Mouse (Mus musculus) splenic B cell, adult 2 months (primary cell): ENCODE data around the gene Kif1c.
A peak's percentile ranks its signal among the peaks of the same experiment; 100 is the strongest.

ENCODE experiments used
- DNase-seq: peaks from one replicate; pipeline ENCODE4 v3.0.0-alpha.2; 2011; ENCODE audit warnings: low read depth, low spot score
- H3K27me3 ChIP-seq: 2 replicates; pipeline ENCODE4 v1.6.1; 2012; ENCODE audit warnings: mild to moderate bottlenecking, low read length, moderate library complexity, mixed read lengths; ENCODE audit not compliant: control insufficient read depth, poor library complexity, insufficient read depth, severe bottlenecking
- H3K36me3 ChIP-seq: 2 replicates; pipeline ENCODE4 v1.6.1; 2012; ENCODE audit warnings: mild to moderate bottlenecking, low read length, moderate library complexity, mixed read lengths; ENCODE audit not compliant: control insufficient read depth, poor library complexity, insufficient read depth, severe bottlenecking

The Kif1c gene

DNA sequence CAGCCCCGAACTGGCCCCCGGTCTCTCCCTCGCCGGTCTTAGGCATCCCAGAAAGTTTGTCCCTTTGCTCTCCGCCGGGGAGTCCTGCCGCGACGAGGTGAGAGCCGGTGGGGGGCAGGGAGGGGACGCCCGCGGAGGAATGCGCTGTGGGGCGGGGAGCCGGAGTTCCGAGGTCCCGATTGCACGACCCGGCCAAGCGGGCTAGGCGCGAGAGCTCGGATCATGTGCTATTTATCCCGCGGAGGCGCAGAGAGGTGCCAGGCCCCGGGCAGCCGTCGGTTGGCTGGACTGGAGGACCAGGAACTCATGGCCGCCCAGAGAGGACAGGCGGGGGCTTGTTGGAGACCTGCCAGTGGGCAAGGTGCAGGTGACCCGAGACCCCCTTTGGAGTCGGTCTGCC, 265 bp downstream of the Kif1c start:
- peaks cover 5% of the 10 kb centered on the region; the same call in 1 of the 2 replicates for H3K36me3 ChIP-seq
- DNase-seq, result peak; percentile 53

DNA sequence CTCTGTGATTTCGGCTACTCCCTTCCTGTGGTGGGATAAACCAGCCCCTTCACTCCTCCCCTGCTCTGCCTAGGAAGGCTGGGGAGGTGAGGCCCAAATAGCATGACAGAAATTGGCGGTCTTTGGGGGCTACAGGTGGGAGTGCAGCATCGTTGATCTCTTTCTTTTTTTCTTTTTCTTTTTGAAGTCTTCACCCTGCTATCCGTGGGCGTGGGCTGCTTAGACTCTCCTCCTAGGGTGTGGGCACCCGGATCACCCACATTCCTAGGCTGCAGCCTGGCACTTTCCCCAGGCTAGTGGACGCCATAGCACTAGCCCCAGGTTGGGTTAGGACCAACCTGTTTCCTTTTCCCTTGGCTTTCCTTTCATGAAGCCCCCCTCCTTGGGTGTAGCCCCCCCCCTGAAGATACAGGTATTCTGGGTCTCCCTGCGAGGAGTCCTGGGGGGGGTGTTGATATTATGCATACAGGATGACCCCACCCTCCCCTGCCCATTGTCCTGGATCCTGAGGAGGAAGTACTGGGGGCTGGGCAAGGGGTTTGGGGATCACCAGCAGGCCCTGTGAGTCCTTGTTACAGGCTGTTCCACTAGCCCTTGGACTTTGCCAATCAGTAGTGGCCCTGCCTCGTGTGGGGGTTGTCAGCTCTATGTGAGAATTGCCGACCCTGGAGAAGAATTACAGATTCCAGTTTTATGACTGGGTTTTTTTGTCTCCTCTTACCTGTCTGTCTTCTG, 1.0 kb downstream of the Kif1c start:
- peaks cover 5% of the 10 kb centered on the region; the same call in 1 of the 2 replicates for H3K36me3 ChIP-seq

More for the DNA sequence above, 265 bp downstream of the Kif1c start:
- H3K27me3 ChIP-seq, result no peaks in the 10 kb centered on the region

DNA sequence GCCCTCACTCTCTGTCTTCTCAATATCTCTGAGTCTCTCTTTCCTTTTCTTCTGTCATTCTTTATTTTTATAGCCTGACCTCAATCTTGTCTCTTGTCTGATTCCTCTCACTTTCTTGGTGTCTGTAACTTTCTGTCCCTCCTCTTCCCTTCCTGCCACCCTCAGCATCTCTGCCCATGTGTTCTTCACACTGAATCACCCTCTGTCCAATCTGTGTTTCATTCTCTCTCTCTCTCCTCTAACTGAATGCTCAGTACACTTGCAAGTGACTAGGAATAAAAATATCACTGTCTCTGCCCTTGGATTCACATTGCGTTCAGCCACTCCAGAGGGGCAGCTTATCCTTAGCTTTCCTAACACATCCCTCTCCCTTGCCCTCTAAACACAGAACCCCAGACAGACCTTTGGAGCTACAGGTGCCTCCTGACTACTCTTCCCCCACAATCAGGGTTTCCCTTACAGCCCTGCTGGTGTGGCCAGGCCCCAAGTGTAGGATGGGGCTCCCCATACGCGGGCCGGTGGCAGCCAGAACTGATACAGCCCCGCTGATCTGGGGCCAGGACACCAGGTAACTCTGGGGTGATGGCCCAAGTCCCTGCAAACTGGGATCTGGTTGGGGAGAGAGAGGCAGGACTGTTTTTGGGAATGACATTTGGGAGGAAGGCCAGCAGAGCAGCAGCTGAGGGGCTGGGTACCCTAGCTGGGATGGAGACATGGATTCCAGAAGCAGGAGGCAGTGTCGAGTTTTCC, 1.8 kb downstream of the Kif1c start:
- DNase-seq, result no peak
- Histone ChIP-seq H3K27me3 (no peaks in the 10 kb centered on the region), H3K36me3 (peaks cover 7% of the 10 kb centered on the region; the same call in 1 of the 2 replicates)

More for the DNA sequence above, 1.0 kb downstream of the Kif1c start:
- no peak for DNase-seq
- H3K27me3 ChIP-seq, result no peaks in the 10 kb centered on the region

DNA sequence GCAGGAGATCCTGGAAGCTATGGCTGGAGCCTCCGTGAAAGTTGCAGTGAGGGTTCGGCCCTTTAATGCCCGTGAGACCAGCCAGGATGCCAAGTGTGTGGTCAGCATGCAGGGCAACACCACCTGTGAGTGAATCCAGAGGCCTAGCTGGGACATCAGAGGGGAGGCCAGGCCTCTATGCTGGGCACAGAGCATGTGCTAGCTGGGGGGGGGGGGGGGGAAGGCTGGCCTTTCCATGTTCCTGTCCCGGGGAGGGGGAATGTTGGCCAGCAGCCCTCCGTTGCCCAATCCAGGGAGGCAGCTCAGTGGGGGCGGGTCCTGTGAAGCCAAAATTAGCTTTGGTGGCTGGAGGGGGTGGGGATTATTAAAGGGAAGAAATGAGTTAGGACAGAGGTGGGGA, 2.4 kb downstream of the Kif1c start:
- Histone ChIP-seq H3K36me3 (peaks cover 9% of the 10 kb centered on the region; the same call in 1 of the 2 replicates), H3K27me3 (no peaks in the 10 kb centered on the region)
- DNase-seq, result no peak

DNA sequence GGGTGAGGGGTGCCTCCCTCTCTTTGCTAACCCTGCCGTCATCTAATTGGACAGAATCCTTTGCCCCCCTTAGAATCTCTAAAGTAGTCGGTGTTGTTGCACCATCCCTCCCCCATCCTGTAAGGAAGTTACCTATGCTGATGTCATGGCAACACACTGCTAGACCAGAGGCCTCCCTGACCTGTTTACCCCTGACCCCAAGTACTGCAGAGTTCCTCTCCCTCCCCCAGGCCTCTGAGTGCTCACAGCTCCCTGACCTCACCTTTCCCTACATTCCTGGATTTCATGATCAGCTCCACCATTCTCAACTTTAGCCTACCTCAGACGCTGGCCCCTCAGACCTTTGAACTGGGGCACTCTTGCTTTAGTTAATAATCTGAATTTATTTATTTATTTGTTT, 5.8 kb downstream of the Kif1c start:
- H3K36me3 ChIP-seq, result peaks cover 14% of the 10 kb centered on the region
- no peak for DNase-seq
- no peaks in the 10 kb centered on the region for H3K27me3 ChIP-seq

DNA sequence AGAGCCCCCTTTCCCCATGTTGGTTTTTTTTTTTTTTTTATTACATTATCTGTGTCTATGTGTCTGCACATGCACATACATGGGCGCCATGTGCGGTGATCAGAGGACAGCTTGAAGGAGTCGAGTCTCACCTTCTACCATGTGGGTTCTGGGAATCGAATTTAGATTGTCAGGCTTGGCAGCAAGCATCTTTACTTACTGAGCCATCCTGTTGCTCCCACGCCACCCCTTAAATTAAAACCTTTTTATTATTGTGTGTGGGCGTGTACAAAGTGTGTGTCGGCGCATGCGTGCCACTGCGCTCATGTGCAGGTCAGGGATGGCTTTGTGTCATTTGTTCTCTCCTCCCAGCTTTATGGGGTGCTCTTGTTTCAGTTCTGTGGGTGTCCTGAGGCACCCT, 10.7 kb downstream of the Kif1c start:
- DNase-seq, result no peak
- peaks cover 12% of the 10 kb centered on the region for H3K36me3 ChIP-seq

DNA sequence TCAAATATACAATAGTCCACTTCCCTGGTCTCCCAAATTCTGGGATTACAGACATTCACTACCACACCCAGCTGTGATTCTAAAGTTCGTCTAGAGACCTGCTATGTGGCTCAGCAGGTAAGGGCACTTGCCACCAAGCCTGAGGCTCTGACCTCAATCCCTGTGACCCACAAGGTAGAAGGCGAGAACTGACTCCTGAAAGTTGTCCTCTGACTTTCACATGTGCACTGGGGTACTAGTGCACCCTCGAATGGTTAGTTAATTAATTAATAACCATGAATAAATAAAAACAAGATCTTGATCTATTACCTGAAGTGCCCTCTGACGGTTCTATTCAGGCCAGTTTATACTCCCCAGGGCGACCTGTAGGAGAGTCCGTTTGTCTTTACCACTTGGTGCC, 12.9 kb downstream of the Kif1c start:
- no peak for DNase-seq
- H3K27me3 ChIP-seq, result no peaks in the 10 kb centered on the region
- peaks cover 13% of the 10 kb centered on the region for H3K36me3 ChIP-seq

More for the DNA sequence above, 10.7 kb downstream of the Kif1c start:
- H3K27me3 ChIP-seq, result no peaks in the 10 kb centered on the region

DNA sequence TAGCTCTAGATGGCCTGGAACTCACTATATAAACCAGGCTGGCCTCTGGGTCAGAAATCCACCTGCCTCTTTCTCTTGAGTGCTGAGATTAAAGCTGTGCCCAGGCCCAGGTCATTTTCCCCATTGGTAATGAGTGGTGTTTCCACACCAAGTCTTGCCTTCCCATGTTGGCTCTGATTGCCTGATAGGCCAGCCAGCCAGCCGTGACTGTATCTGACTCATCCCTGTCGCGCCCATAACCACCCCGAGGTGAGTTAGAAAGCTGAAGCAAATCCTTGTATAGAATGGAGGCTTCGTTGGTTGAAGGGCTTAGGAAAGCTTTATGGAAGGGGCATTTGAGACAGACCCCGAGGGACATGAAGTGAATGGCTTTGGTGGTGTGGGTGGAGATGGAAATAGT, 15.5 kb downstream of the Kif1c start:
- peaks cover 11% of the 10 kb centered on the region; the same call in 1 of the 2 replicates for H3K36me3 ChIP-seq
- H3K27me3 ChIP-seq, result no peaks in the 10 kb centered on the region
- DNase-seq, result no peak

DNA sequence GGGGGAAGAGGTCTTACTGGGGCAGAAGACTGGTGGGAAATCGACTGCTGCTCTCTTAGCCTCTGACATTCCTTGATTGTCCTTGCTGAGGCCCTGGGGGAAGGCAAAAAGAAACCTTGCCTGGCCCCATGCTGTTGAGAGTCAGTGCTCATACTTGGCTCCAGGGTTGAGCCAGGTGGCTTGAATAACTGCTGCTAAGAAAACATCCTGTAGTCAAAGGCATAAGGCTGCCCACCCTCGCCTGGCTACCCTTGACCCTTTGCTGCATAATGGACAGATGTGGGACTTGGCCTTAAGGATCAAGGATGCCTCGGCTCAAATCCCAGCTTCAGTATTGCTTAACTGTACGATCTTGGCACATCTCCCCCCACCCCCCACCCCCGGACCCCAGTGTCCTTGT, 18.1 kb downstream of the Kif1c start:
- no peak for DNase-seq
- H3K36me3 ChIP-seq, result peaks cover 7% of the 10 kb centered on the region; the same call in 1 of the 2 replicates
- no peaks in the 10 kb centered on the region for H3K27me3 ChIP-seq

DNA sequence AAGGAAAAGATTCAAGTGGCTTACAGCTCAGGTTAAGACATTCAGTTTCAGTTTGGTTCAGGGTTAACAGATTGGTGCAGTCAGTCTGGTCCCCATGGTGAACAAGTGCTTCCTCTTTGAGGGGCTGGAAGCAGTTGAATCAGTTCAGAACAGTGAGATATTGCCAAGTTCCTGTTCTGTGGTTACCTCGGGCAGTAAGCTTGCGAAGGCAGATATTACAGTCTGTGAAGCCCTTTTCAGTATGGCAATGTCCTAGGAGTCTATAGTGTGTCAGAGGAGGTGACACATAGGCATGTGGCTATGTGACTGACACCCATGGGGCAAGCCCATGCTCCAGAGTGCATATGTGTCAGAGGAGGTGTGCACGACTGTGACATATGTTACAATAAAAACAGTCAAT, 20.2 kb downstream of the Kif1c start:
- H3K27me3 ChIP-seq, result no peaks in the 10 kb centered on the region
- DNase-seq, result peak; percentile 62
- peaks cover 7% of the 10 kb centered on the region; the same call in 1 of the 2 replicates for H3K36me3 ChIP-seq

DNA sequence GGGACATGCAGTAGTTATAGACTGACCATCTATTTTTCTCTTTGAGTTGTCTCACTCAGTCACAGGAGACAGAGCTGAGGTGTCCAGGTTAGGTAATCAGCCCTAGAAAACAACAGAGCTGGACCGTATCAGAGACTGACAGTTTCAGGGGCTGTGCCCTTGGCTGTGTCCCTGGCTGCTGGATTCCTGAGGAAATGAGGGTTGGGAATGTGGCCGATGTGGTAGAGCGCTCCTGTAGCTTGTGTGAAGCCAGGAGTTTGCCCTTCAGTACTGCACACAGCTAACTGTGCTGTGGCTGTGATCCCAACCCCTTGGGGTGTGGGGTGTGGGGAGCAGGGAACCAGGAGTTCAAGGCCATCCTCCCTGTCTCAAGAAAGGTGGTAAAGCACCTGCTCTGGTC, 20.7 kb downstream of the Kif1c start:
- DNase-seq, result no peak
- H3K36me3 ChIP-seq, result peaks cover 10% of the 10 kb centered on the region; the same call in 1 of the 2 replicates
- H3K27me3 ChIP-seq, result no peaks in the 10 kb centered on the region

DNA sequence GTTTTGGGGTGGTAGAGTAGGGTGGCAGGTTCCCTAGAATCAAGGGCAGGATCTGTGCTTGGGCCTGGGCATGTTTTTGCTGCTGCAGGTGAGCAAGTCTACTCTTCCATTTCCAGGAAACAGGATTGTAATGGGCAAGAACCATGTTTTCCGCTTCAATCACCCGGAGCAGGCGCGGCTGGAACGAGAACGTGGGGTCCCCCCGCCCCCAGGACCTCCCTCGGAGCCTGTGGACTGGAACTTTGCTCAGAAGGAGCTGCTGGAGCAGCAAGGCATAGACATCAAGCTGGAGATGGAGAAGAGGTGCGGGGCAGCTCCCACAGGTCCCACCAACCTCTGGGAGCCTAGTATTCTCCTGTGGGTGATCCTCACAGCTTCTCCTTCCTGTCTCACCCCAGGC, 24.4 kb downstream of the Kif1c start:
- DNase-seq, result no peak
- peaks cover 13% of the 10 kb centered on the region for H3K36me3 ChIP-seq
- no peaks in the 10 kb centered on the region for H3K27me3 ChIP-seq

DNA sequence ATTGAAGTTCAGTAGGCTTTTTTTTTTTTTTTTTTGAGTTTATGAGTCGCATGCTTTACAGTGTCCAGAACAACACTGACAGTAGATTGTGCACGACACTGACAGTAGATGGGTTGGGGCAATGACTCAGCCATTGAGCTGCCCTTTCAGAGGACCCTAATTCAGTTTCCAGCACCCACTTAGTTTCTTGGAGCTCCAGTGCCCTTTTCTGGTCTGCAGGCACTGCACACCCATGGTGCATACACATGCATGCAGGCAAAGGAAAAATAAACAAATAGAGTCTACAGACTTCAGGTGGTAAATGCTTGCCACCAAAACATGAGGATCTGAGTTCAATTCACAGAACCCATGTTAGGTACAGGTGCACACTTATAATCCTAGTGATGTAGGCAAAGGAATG, 26.2 kb downstream of the Kif1c start:
- Histone ChIP-seq H3K36me3 (peaks cover 13% of the 10 kb centered on the region), H3K27me3 (no peaks in the 10 kb centered on the region)
- DNase-seq, result no peak

DNA sequence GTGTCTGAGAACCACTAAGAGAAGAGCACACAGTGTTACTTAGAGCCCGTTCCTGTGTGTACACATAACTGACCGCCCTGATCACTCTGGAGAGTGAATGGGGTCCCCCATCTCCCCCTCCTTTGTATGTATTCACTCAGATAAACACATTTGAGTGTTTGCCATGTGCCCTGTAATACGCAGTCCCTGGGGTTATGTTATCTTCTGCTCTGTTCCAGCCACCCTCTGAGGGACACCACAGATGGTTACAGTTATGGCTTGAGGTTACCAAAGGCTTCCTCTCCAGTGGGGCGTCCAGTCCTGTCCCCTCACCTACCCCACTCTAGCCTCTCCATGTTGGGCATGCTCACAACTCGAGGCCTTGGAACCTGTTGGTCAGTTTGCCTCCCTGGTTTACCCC, 27.0 kb downstream of the Kif1c start:
- Histone ChIP-seq H3K27me3 (no peaks in the 10 kb centered on the region), H3K36me3 (peaks cover 13% of the 10 kb centered on the region)
- DNase-seq, result no peak

DNA sequence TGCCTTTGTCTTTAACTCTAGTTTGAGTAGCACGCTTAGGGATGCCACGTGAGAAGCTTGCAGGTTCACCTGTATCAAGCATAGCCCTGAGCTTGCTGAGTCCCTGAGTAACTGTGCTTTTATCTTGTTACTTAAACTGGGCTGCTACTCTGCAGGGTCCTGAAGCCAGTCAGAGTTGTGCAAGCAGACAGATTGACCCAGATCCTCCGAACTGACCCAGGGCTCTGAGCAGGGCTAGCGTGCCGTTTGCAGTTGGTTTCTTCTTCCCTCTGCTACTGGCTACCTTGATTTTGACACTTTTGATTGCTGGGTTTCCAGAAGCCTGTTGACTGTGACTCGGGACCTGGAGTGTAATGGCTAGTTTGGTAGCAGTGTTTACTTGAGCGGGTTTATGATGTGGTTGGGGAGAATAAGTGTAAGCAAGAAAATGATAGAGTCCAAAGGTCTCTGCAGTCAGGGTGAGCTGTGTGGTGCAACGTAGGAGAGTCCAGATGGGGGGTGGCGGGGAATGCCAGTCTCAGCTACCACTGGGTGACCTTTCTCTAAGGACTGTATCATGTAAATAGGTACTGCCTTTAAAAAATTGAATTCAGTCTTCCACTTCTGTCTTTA, 30.2 kb downstream of the Kif1c start:
- no peak for DNase-seq
- H3K27me3 ChIP-seq, result no peaks in the 10 kb centered on the region
- peaks cover 13% of the 10 kb centered on the region for H3K36me3 ChIP-seq
